Mouse (Mus musculus) frontal cortex, postnatal 25 days (tissue): Measurements from ENCODE around the gene Blzf1.

Source experiments
- DNase-seq, 2 experiments: peaks; one replicate each; pipeline ENCODE4 v3.0.0; 2022; ENCODE audit warnings: low spot score in 2 of 2

The Blzf1 gene

GRCm38 (mm10) chr1:164307124-164307751 lies at the start of gene Blzf1:
Gene Blzf1, minus strand, starts transcription at chr1:164307489.
- DNase-seq: peak; percentile 87 to 95

- no peak for DNase-seq
Measured at GRCm38 (mm10) chr1:164353443-164353842, 46.2 kb upstream of the Blzf1 start.

- no peak for DNase-seq
Measured at GRCm38 (mm10) chr1:164342161-164342560, 34.9 kb upstream of the Blzf1 start.

GRCm38 (mm10) chr1:164335846-164336245 lies 28.6 kb upstream of the Blzf1 start:
- no peak for DNase-seq

GRCm38 (mm10) chr1:164335435-164335834 lies 28.1 kb upstream of the Blzf1 start:
- DNase-seq: no peak

- DNase-seq: no peak
Measured at GRCm38 (mm10) chr1:164332559-164332958, 25.3 kb upstream of the Blzf1 start.

GRCm38 (mm10) chr1:164327764-164328163 lies 20.5 kb upstream of the Blzf1 start:
- no peak for DNase-seq

GRCm38 (mm10) chr1:164326600-164327155 lies 19.4 kb upstream of the Blzf1 start:
- no peak for DNase-seq

GRCm38 (mm10) chr1:164324878-164325277 lies 17.6 kb upstream of the Blzf1 start:
- DNase-seq: no peak

GRCm38 (mm10) chr1:164324221-164324620 lies 16.9 kb upstream of the Blzf1 start:
- DNase-seq: no peak

GRCm38 (mm10) chr1:164322987-164323650 lies 15.8 kb upstream of the Blzf1 start:
- no peak for DNase-seq

- no peak for DNase-seq
Measured at GRCm38 (mm10) chr1:164321408-164321807, 14.1 kb upstream of the Blzf1 start.

- DNase-seq: no peak
Measured at GRCm38 (mm10) chr1:164320731-164321130, 13.4 kb upstream of the Blzf1 start.

- DNase-seq: no peak
Measured at GRCm38 (mm10) chr1:164319542-164320140, 12.4 kb upstream of the Blzf1 start.

- DNase-seq: no peak
Measured at GRCm38 (mm10) chr1:164318474-164318873, 11.2 kb upstream of the Blzf1 start.

GRCm38 (mm10) chr1:164317261-164317660 lies 10.0 kb upstream of the Blzf1 start:
- DNase-seq: no peak

GRCm38 (mm10) chr1:164316697-164317096 lies 9.4 kb upstream of the Blzf1 start:
- peak; percentile 76 to 82 for DNase-seq

- peak in 1 of 2 experiments; percentile 27 for DNase-seq
Measured at GRCm38 (mm10) chr1:164315266-164315665, 8.0 kb upstream of the Blzf1 start.

- DNase-seq: no peak
Measured at GRCm38 (mm10) chr1:164314085-164314484, 6.8 kb upstream of the Blzf1 start.

- DNase-seq: no peak
Measured at GRCm38 (mm10) chr1:164307922-164308321, 633 bp upstream of the Blzf1 start.

- no peak for DNase-seq
Measured at GRCm38 (mm10) chr1:164303821-164304220, 3.5 kb downstream of the Blzf1 start, which contains the start of gene Nme7. Gene Nme7, plus strand, starts transcription at chr1:164304121.

- DNase-seq: no peak
Measured at GRCm38 (mm10) chr1:164301949-164302348, 5.3 kb downstream of the Blzf1 start.

- DNase-seq: no peak
Measured at GRCm38 (mm10) chr1:164296473-164296872, 10.8 kb downstream of the Blzf1 start.
